Mouse (Mus musculus) fibroblast of lung, adult 2 months (primary cell): ENCODE results near the gene Adnp.

Source experiments
- DNase-seq: peaks from one replicate; pipeline ENCODE4 v3.0.0-alpha.2; 2011; ENCODE audit warnings: low read depth

The Adnp gene

DNA sequence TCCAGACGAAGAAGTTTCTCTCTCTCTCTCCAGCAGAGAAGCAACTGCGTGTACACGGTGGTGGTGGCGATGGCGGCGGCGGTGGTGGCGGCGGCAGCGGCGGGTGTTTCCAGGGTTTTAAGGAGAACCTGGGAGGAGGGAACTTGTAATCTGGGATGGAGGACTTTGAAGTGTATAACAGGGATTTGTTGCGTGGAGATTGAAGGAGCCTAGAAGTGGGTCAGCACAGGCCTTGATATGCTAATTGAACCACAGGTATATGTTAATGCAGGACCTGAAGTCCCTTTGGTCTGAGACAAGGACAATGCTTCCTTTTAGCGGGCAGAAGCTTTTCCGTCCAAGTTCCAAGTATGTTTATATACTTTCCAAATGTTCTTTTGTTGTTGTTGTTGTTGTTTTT is 50.6 kb downstream of the Adnp start:
- no peak for DNase-seq

DNA sequence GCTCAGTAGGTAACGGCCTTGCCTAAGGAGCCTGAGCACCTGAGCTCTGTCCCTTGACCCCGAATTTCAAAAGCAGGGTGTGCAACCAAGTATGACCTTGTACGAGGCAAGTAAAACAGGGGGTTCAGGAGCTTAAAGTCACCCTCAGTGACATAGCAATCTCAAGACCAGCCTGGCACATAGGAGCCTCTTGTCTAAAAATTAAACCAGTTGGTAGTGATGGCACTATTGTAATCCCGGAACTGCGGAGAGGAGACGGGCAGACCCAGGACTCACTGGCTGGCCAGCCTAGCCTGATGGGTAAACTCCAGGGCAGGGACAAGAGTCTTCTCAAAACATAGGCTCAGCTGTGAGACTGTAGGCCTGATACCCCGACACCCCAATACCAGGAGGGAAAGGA is 51.2 kb downstream of the Adnp start:
- DNase-seq = no peak

DNA sequence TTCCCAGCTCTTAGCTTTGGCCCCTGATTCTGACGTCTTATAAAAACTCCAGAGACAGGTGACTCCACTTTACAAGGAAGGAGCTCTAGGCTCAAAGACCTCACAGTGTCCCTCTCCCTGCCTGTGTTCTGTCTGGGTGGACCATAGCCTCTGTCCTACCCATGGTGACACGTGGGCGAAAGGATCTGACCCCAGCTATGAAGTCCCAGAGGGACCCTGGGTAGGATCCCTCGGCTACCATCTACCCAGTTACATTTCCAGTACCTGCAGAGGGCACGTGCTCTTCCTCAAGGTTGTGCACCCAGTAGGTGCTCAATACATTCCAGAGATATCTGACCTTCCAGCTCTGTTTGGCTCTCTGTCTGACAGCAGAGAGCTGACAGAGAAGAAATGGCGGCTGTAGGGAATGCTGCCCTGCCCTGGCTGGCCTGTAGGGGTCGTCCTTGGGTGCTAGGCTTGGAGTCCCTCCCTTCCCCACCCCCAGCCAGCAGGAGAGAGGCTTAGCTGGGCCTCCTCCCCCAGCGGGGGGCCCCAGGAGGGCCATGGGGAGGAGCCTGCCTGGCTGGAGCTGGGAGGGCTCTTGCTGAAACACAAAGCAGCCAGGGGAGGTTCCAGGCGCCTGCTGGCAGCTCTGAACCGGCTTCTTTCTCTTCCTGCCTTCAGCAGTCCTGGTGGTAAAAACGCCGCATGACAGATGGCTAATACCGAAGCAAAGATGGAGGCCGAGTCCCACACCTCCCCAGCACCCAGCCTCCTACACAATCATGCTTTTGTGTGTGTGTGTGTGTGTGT is 52.6 kb downstream of the Adnp start:
- peak; percentile 75 for DNase-seq

DNA sequence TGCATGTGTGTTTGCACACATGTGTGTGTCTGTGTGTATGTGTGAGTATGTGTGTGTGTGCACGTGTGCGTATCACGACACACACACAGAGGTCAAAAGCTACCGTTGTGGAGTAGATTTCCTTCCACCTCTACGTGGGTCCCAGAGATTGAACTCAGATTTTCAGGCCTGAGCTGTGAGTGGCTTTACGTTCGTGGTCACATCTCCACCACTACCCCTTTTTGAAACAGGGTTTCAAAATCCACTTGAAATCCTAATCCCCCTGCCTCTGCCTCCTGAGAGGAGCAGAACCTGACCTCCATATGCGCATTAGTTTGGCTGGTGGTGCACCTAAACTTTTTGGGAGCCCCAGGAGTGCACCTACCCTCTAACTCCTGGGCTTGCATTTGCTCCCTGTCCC is 57.7 kb downstream of the Adnp start:
- no peak for DNase-seq

DNA sequence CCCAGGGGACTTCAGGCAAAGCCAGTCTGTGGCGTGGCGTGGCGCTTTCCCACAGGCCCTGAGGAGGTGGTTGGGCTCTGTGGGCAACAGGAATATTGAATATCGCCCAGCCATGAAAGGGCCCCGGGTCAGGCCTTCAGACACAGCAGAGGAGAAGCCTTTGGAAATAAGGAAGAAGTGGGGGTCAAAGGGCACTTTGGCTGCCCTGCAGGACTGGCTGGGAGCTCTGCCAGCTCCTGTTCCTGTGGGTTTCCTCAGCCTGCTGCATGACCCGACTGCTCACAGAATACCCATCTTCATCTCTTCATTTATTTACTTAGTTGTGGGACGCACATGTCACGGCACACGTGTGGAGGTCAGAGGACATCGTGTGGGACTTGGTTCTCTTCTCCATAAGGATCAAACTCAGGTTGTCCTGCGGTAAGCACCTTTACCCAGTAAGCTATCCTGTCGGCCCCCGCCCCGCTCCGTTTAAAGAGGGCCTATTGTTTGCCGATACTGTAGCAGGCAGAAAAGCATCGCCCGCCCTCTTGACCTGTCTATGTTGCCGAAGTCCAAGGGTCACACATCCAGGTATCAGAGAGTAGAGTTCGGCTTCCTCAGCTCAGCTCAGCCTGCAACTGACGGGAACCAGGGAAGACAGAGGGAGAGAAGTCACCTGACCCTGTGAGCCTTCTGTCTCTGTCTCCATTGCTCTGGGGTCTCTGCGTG is 59.0 kb downstream of the Adnp start:
- DNase-seq = no peak

DNA sequence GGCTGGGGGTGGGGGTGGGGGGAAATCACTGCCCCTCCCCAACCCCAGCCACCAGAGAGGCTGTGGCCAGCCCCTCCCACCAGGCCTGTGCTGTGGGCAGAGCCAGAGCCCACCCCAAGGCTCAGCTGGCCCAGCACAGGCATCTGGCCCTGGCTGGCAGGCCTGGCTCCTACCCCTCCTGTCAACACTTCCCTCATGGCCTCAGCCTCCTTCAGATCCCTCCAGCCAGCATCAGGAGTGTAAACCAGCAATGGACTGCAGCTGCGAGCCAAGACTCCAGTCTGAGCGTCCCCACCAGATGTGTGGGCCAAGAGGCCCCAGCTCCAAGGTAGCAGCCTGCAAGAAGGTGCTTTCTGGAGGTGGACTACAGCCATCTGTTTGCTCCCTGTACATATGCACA is 61.5 kb downstream of the Adnp start:
- DNase-seq = no peak

DNA sequence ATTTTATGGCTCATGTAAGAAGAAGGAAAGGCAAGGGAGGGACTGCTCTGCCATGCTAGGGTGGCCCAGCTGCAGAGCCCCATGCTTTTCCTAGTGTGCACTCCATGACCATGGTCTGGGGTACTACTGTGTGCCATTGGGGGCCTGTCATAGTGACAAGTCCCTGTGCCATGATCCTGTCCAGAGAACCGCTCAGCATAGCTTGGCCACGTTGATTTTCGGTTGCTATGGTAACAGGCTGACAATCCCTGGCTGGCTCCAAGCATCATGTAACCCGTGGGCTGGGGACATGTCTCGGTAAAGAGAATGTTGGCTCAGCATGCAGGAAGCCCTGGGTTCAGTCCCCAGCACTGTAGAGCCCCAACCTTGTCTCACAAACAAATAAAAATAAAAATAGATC is 63.1 kb downstream of the Adnp start:
- no peak for DNase-seq

DNA sequence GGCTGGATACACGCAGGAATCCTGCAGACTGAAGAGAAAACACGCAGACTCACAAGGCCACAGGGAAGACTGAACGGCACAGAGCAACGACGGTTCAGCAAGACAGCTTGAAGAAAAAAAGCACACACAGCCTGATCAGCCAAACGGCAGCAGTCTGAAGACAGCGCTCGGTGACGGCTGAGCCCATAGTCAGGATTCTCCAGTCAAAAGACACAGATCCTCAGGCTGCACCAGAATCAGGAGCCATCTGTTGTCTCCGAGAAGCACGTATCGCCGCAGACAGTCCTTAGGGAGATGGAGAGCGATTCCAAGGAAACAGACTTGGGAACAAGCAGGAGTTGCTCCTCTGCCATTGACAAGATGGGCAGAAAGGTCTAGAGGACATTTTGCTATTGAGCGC is 69.8 kb downstream of the Adnp start:
- DNase-seq = no peak
